Mouse (Mus musculus) olfactory bulb, adult 2 months (tissue): ENCODE results near the gene Gsta2.

ENCODE experiments used
- CTCF ChIP-seq: fragments of 200-500 bp; IDR thresholded peaks from 2 replicates; pipeline ENCODE4 v1.5.1; 2012; ENCODE audit warnings: low read depth, mild to moderate bottlenecking, low read length, moderate library complexity; ENCODE audit not compliant: insufficient read depth
- POLR2A ChIP-seq: fragments of 200-500 bp; IDR thresholded peaks from 2 replicates; pipeline ENCODE4 v1.6.1; 2012; ENCODE audit warnings: mild to moderate bottlenecking, low read depth, low read length, moderate library complexity; ENCODE audit not compliant: insufficient read depth

DNA sequence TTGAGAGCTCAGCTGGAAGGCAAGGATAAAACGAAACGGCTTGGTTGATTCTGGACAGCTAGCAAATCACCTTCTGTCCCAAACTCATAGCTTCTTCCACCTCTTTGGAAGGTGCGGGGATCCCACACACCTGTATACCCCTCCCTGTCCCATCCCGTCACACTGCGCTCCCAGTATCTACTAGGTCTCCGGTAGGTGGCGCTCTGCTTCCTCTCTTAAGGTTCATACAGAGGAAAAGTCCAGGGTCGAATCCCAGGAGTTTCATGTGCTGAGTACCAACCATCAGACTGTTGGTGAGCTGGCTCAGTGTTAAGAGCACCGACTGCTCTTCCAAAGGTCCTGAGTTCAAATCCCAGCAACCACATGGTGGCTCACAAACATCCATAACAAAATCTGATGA is 2.5 kb upstream of the Gsta2 start:
- TF ChIP-seq CTCF (peak; percentile 24; the same call in 1 of the 2 replicates), POLR2A (no peak)
